Mouse (Mus musculus) brain, embryonic 18.5 days (tissue): ENCODE measurements at regions not wholly inside any gene's neighbourhood (a gene's known extent, or its start where the extent isn't known, plus 50 kb on each side); places are given as distances from the start of the nearest gene placed in this dataset.
A peak's percentile ranks its signal among the peaks of the same experiment; 100 is the strongest.
"Not testable (repeated sequence)": the region's sequence is repeated elsewhere in the genome, so short reads cannot be mapped to it uniquely, and the experiment has no call there.

Experiments
- DNase-seq: peaks from one replicate; pipeline ENCODE4 v3.0.0-alpha.2; 2012; ENCODE audit warnings: low read depth, low spot score

GRCm38 (mm10) chr3:5806947-5807575, 56.5 kb downstream of the Gm8797 start:
- no peak for DNase-seq

DNA sequence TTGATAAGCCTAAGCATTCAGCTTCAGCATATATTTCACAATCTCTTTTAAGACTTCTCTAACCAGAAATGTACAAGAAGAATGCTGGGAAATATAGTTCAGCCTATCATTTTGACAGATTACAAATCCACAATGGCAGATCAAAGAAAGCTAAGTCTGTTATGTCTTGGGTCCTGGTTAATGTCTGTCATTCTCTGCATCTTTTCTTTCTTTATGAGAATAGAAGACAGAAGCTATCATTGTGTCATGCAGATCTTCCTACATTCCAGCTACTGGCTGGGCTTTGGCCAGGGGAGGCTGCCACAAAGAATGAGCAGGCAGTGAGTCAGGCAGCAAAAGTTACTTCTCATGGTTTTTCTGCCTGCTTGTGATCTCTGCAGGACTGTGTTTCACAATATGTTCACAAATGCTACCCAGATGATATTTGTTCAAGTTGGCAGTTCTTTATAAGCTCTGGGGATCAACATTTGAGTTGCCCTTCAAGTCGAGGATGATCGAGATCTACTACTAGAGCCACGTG, 60.5 kb downstream of the Gm8797 start:
- no peak for DNase-seq

GRCm38 (mm10) chr3:5820243-5820642, 69.6 kb downstream of the Gm8797 start:
- DNase-seq = not testable (repeated sequence)

DNA sequence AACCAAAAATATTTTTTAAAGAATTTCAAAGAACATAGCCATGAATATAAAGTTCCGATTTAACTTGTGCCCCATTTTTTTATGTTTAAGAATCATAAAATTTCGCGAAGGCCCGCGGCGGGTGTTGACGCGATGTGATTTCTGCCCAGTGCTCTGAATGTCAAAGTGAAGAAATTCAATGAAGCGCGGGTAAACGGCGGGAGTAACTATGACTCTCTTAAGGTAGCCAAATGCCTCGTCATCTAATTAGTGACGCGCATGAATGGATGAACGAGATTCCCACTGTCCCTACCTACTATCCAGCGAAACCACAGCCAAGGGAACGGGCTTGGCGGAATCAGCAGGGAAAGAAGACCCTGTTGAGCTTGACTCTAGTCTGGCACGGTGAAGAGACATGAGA, 109.6 kb downstream of the Gm8797 start:
- DNase-seq = not testable (repeated sequence)

GRCm38 (mm10) chr3:5870407-5870806, 119.8 kb downstream of the Gm8797 start:
- DNase-seq = no peak

- no peak for DNase-seq
Observed at GRCm38 (mm10) chr3:5879113-5879512, 128.5 kb downstream of the Gm8797 start.

- DNase-seq = no peak
Observed at GRCm38 (mm10) chr3:5917536-5917935, 166.9 kb downstream of the Gm8797 start.

DNA sequence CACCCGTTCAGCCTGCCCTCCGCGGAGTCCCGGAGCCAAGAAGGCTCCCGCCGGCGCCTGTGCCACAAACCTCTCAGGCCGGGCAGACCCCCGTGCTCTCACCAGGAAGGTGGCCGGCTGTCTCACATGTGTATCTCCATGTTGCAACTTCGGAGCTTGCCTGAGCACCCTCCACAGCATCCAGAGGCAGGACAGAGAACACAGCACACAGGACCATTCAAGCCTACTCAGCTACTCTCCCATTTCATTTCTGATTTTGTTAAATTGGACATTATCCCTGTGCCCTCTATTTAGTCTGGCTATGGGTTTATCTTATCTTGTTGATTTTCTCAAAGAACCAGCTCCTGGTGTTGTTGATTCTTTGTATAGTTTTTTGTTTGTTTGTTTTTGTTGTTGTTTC, 199.6 kb downstream of the Gm8797 start:
- not testable (repeated sequence) for DNase-seq

DNA sequence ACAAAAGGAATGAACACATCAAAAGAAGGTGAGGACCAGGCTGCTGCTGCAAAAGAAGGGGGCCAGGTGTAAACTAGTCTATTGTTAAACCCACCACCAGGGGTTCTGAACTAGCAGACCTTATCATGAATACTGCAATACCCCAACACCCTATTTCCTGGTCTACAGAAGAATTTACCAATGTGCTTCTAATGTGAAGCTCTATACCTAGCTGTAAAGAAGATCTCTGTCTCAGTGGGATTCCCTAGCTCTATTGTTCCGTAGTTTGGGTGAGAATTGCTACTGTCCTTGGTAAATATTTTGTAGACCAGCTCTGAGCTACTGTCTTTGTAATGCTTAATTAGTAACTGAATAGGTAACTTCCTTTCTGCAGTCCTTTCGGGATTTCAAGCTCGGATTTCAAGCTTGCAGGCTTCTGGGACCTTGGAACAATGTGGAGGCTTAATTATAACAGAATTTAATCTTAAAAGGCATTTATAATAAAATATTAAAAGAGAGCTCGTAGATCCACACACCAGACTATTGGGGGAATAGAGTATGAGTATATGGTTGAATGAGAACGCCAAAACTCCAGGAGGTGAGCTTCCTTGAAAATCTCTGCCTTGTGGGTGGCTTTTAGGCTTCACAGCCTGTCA, 238.5 kb downstream of the Gm8797 start:
- not testable (repeated sequence) for DNase-seq

GRCm38 (mm10) chr3:6004423-6004822, 253.8 kb downstream of the Gm8797 start:
- DNase-seq = no peak

DNA sequence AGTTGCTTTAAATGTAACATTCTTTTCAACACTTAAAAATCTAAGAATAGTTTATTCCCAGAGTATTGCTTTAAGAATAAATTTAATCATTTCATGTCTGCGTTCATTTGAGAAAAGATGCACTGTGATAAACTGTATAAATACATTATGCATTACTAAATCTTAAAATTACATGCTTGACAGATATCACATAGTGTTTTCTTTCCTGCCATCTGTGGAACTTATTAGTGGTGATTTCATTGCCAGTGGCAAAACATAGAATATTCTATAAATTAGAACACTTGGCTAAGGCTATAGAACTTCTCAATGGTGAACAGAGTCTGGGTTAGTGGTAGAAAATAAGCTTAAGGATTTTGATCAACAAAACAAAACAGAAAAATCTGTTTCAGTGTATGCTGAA, 268.1 kb downstream of the Gm8797 start:
- DNase-seq = peak; percentile 26

DNA sequence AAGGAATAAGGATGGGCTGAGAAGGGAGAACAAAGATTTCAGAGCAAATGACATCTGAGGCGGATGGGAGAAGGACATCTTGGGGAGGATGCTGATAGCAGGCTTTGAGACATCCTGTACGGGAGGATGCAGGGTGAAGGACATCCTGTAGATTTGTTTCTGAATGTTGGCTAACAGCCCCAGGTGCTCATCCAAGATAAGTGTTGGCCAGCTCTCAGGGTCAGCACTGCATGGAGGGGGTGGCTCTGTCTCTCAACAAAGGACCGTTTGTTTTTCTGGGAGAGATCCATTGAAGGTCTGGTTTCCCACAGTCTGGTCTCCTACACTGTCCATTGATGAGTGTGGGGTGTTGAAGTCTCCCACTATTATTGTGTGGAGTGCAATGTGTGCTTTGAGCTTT, 290.7 kb downstream of the Gm8797 start:
- DNase-seq = not testable (repeated sequence)

GRCm38 (mm10) chr3:6049472-6050045, 299.0 kb downstream of the Gm8797 start:
- no peak for DNase-seq

DNA sequence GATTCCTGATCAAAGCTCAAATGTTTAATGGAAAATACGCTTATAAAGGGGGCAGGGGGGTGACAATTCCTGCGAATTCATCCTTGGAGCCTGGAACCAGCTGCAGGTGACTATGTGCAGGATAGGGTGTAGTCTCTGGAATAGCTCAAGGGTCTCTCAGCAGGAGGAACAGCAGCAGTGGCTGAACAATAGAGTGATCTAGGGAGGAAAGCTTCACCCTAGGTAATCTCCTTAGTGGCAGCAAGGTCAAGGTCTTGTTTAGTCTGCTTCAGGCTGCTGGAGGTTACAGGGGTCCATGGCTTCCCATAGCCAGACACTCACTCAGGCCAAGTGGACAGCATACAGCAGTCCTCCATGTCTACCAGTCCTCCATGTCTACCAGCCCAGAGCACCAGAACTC, 301.3 kb downstream of the Gm8797 start:
- DNase-seq = no peak

DNA sequence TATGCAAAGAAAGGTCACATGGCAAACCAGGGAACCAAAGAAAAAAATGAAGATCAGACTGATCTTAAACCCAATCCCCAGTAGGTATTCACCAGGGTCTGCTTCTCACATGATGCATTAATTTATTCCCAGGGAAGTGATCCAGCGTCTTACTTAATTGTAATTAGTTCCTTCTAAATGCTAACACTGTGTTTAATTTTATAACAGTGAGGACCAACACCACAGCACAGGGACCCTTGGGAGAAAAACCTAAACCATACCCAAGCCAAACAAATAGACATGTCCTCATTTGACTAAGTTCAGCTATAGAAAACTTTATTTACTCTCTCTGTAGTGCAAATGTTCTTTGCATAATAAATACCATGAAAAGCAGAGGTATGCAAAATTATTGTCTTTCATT, 333.2 kb downstream of the Gm8797 start:
- DNase-seq = no peak

GRCm38 (mm10) chr3:6087267-6087666, 336.7 kb downstream of the Gm8797 start:
- DNase-seq = no peak

DNA sequence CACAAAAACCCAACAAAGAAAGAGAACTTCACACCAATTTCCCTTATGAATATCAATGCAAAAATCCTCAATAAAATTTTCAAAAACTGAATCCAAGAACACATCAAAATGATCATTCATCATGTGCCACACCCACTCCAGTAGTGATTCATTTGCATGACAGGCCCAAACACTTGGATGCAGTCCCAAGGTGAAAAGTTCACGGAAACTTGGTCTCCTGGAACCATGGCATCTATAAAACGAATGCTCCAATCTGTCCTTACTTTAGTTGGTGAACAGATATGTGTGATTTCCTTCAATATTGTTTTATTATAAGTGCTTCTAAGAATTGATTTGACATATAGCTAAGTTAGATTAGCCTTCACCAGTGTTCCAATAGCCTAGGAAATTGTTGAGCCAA, 343.3 kb downstream of the Gm8797 start:
- DNase-seq = no peak

- not testable (repeated sequence) for DNase-seq
Observed at GRCm38 (mm10) chr3:6094410-6094809, 343.8 kb downstream of the Gm8797 start.

GRCm38 (mm10) chr3:6100863-6101262, 350.3 kb downstream of the Gm8797 start:
- DNase-seq = no peak

DNA sequence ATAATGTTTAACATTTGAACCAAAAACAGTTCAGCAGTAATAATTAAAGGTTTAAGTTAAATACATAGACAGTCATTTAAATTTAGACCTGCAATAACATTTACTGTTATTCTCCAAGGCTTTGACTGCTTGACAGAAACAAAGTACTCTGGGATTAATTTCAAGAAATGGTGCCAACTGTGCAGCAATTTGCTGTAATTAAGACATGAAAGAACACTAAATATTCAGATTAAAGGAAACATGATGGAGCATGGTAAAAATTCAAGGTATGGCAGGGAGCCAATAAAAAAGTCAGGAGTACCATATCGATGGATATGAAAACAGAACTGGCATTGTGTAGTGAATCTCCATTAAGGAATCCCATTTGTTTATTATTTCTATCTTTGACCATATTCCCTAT, 352.3 kb downstream of the Gm8797 start:
- DNase-seq = no peak

DNA sequence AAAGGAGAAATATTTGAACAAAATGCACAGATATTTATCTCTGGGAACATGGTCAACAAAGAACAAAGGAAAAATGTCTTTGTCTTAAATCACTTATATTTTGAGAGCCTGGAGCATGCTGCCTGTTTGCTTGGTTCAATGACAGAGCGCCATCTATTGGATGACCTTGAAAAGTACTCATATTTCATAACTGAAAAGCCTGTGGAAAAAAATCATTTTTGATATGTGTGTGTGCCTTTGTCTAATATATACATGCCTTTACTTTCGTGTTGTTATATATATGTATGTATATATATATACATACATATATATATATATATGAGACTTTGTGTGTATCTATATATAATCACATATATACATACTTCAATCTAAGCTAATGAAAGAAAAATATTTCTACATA, 356.1 kb downstream of the Gm8797 start:
- DNase-seq = peak; percentile 65

DNA sequence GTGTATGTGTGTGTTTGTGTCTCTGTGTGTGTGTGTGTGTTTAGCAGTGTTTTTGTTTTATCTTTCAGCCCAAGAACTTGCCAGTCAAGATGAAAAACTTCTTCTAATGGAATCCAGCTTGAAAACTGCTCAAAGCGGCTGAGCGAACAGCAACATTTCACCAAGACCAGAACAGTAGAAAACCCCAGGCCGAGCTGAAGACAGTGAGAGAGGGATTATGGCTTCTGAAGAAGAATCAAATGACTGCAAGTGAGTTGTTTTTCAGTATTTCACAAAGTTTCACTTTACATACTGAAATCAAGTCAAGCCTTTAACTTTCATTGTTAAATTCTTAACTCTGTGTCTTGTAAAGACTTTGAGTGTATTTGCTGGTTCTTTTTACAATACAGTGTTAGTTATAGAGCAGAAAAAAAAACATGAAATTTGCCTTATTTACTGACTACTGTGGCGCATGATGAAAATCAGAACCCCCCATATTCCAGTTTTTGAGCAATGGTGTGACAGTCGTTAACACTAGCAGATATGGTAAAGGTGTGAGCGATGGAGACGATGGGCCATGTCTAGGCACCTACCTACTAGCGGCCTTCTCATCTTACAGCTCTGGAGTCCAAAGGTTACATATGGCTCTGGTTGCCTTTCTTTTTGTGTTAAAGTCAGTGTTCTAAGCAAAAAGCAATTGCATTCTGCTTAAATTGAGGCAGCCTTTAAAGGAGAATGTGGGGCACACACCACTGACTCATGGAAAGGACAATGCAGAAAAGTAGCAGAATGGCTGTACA, 357.0 kb downstream of the Gm8797 start:
- DNase-seq = no peak
